Mouse (Mus musculus): Measurements from ENCODE around the gene Lingo1.

GRCm38 (mm10) chr9:56627295-56627694 lies 169.0 kb downstream of the Lingo1 start:
- no peak for TF ChIP-seq POLR2A (IDR thresholded peaks at IDR 0.05; ENCODE audit: extremely low read depth, insufficient read depth, low read length)
- no peak for TF ChIP-seq CTCF (IDR thresholded peaks at IDR 0.05; ENCODE audit: low read depth, low read length)

Measured in liver, adult 2 months (tissue).